Mouse (Mus musculus) c-Kit-positive CD71-positive TER-119-positive erythroid progenitor cells, embryonic 14.5 days (primary cell): Measurements from ENCODE around the gene Cldn3.

ENCODE experiments used
- DNase-seq: peaks from one replicate; pipeline ENCODE4 v3.0.0-alpha.2; 2013; ENCODE audit warnings: low spot score

The Cldn3 gene

GRCm38 (mm10) chr5:134965852-134966821, 19.9 kb upstream of the Cldn3 start:
- DNase-seq = peak; percentile 52

- DNase-seq = no peak
Observed at GRCm38 (mm10) chr5:134967164-134967944, 18.7 kb upstream of the Cldn3 start.

- DNase-seq = no peak
Observed at GRCm38 (mm10) chr5:134970671-134971070, 15.3 kb upstream of the Cldn3 start.

GRCm38 (mm10) chr5:134973081-134973480, 12.9 kb upstream of the Cldn3 start:
- no peak for DNase-seq

- no peak for DNase-seq
Observed at GRCm38 (mm10) chr5:134973526-134973925, 12.5 kb upstream of the Cldn3 start.

GRCm38 (mm10) chr5:134974294-134974693, 11.7 kb upstream of the Cldn3 start:
- no peak for DNase-seq

- DNase-seq = no peak
Observed at GRCm38 (mm10) chr5:134974921-134975320, 11.1 kb upstream of the Cldn3 start.

GRCm38 (mm10) chr5:134976164-134976563, 9.8 kb upstream of the Cldn3 start:
- DNase-seq = peak; percentile 44

- DNase-seq = no peak
Observed at GRCm38 (mm10) chr5:134976577-134977250, 9.3 kb upstream of the Cldn3 start.

- DNase-seq = no peak
Observed at GRCm38 (mm10) chr5:134977837-134978236, 8.2 kb upstream of the Cldn3 start.

- no peak for DNase-seq
Observed at GRCm38 (mm10) chr5:134981149-134981548, 4.9 kb upstream of the Cldn3 start.

GRCm38 (mm10) chr5:134983111-134983510, 2.9 kb upstream of the Cldn3 start:
- DNase-seq = no peak

- DNase-seq = no peak
Observed at GRCm38 (mm10) chr5:134983771-134984170, 2.2 kb upstream of the Cldn3 start.

- no peak for DNase-seq
Observed at GRCm38 (mm10) chr5:134986298-134987268, 569 bp downstream of the Cldn3 start.

- no peak for DNase-seq
Observed at GRCm38 (mm10) chr5:134989166-134989565, 3.2 kb downstream of the Cldn3 start.

- no peak for DNase-seq
Observed at GRCm38 (mm10) chr5:134989741-134990140, 3.7 kb downstream of the Cldn3 start.

GRCm38 (mm10) chr5:134992566-134992965, 6.6 kb downstream of the Cldn3 start:
- no peak for DNase-seq

GRCm38 (mm10) chr5:134998359-134998758, 12.3 kb downstream of the Cldn3 start:
- no peak for DNase-seq

- no peak for DNase-seq
Observed at GRCm38 (mm10) chr5:134999797-135000196, 13.8 kb downstream of the Cldn3 start.

GRCm38 (mm10) chr5:135000751-135001150, 14.7 kb downstream of the Cldn3 start:
- DNase-seq = no peak

- no peak for DNase-seq
Observed at GRCm38 (mm10) chr5:135001309-135001708, 15.3 kb downstream of the Cldn3 start.
